Mouse (Mus musculus) MEL (cell line): ENCODE data around the gene Mrtfa.

Experiments used
- CTCF ChIP-seq, 3 experiments: IDR thresholded peaks in 2 of 3; conservative IDR thresholded peaks in 1 of 3; 2 replicates each; pipeline ENCODE4 v1.5.1; 2011 to 2012; ENCODE audit warnings: low read length in 3 of 3, low read depth in 2 of 3, mild to moderate bottlenecking in 2 of 3, improper control_type of control experiment in 1 of 3, inconsistent platforms in 1 of 3, mixed read lengths in 1 of 3, moderate library complexity in 1 of 3; ENCODE audit not compliant: control insufficient read depth in 1 of 3, insufficient read depth in 1 of 3, poor library complexity in 1 of 3, severe bottlenecking in 1 of 3
- E2F4 ChIP-seq: IDR thresholded peaks from 2 replicates; pipeline ENCODE4 v1.6.1; 2011; ENCODE audit warnings: low read depth, low read length, improper control_type of control experiment, borderline replicate concordance
- GATA1 ChIP-seq: IDR thresholded peaks from 2 replicates; pipeline ENCODE4 v1.6.1; 2011; ENCODE audit warnings: low read depth, low read length, improper control_type of control experiment
- MAFK ChIP-seq: IDR thresholded peaks from 2 replicates; pipeline ENCODE4 v1.6.1; 2011; ENCODE audit warnings: low read depth, mild to moderate bottlenecking, low read length, improper control_type of control experiment, borderline replicate concordance
- MAX ChIP-seq: IDR thresholded peaks from 2 replicates; pipeline ENCODE4 v1.6.1; 2011; ENCODE audit warnings: low read length, improper control_type of control experiment
- MAZ ChIP-seq: IDR thresholded peaks from 2 replicates; pipeline ENCODE4 v1.6.1; 2012; ENCODE audit warnings: low read depth, mild to moderate bottlenecking, inconsistent platforms, low read length, improper control_type of control experiment
- POLR2A ChIP-seq, 2 experiments: IDR thresholded peaks; 2 replicates each; pipeline ENCODE4 v1.6.1; 2011 to 2012; ENCODE audit warnings: low read length in 2 of 2, mild to moderate bottlenecking in 2 of 2, control low read depth in 1 of 2, improper control_type of control experiment in 1 of 2, low read depth in 1 of 2, moderate library complexity in 1 of 2; ENCODE audit not compliant: control insufficient read depth in 1 of 2, insufficient read depth in 1 of 2, poor library complexity in 1 of 2
- SMC3 ChIP-seq: IDR thresholded peaks from 2 replicates; pipeline ENCODE4 v1.6.1; 2011; ENCODE audit warnings: low read depth, low read length, improper control_type of control experiment
- TCF12 ChIP-seq: IDR thresholded peaks from 2 replicates; pipeline ENCODE4 v1.6.1; 2014; ENCODE audit warnings: low read depth, mild to moderate bottlenecking, inconsistent platforms, low read length, improper control_type of control experiment, moderate library complexity
- ZC3H11A ChIP-seq: IDR thresholded peaks from 2 replicates; pipeline ENCODE4 v1.6.1; 2012; ENCODE audit warnings: low read depth, mild to moderate bottlenecking, inconsistent platforms, low read length, improper control_type of control experiment
- ZKSCAN1 ChIP-seq: IDR thresholded peaks from 2 replicates; pipeline ENCODE4 v1.6.1; 2012; ENCODE audit warnings: low read depth, mild to moderate bottlenecking, inconsistent platforms, low read length, improper control_type of control experiment, moderate library complexity
- ZMIZ1 ChIP-seq: IDR thresholded peaks from 2 replicates; pipeline ENCODE4 v1.6.1; 2012; ENCODE audit warnings: low read depth, mild to moderate bottlenecking, inconsistent platforms, low read length, improper control_type of control experiment, moderate library complexity

GRCm38 (mm10) chr15:81155845-81156244, 34.7 kb downstream of the Mrtfa start:
- TF ChIP-seq POLR2A (IDR thresholded peaks at IDR 0.05; ENCODE audit: control insufficient read depth in 1 of 2, insufficient read depth in 1 of 2, low read depth in 1 of 2, low read length in 2 of 2, poor library complexity in 1 of 2), result no peak
- TF ChIP-seq E2F4, result no peak
- TF ChIP-seq MAFK, result no peak
- no peak for TF ChIP-seq ZKSCAN1
- no peak for TF ChIP-seq CTCF (IDR thresholded peaks at IDR 0.05 in 2 of 3, conservative IDR thresholded peaks at IDR 0.05 in 1 of 3; ENCODE audit: control insufficient read depth in 1 of 3, insufficient read depth in 1 of 3, low read depth in 2 of 3, low read length in 3 of 3, poor library complexity in 1 of 3, severe bottlenecking in 1 of 3)
- no peak for TF ChIP-seq MAX
- no peak for TF ChIP-seq ZMIZ1
- no peak for TF ChIP-seq ZC3H11A
- no peak for TF ChIP-seq SMC3
- no peak for TF ChIP-seq MAZ
- TF ChIP-seq GATA1, result no peak
- no peak for TF ChIP-seq TCF12
